Mouse (Mus musculus) kidney, adult 2 months (tissue): ENCODE measurements around the gene Phf20.

Source experiments
- CTCF ChIP-seq: fragments of 200-500 bp; conservative IDR thresholded peaks from 2 replicates; pipeline ENCODE4 v1.5.1; 2011; ENCODE audit warnings: low read depth, mild to moderate bottlenecking, control low read depth, low read length, moderate library complexity, mixed read lengths; ENCODE audit not compliant: insufficient read depth, insufficient read length
- POLR2A ChIP-seq: fragments of 200-500 bp; IDR thresholded peaks from one replicate; pipeline ENCODE4 v1.6.1; 2011; ENCODE audit warnings: low read depth, low read length, control low read depth

DNA sequence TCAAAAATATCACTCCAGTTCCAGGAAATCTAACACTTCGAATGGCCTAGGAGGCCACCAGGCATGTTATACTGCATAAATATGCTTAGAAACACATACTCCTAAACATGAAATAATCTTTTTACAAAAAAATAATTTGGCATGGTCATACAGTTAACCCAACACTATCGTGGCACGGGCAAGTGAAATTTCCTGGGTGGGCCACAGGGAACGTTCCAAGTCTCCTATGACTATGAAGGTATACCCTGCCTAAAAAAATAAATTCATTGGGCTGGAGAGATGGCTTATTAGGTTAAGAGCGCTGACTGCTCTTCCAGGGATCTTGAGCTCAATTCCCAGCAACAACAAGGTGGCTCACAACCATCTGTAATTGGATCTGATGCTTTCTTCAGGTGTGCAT, 29.7 kb upstream of the Phf20 start:
- TF ChIP-seq CTCF (no peak), POLR2A (no peak)
